Mouse (Mus musculus) inflammation-experienced regulatory T-cells (primary cell): ENCODE results near the gene Dpy30. TPM values are rescaled to one million over a fixed set of nuclear protein-coding genes. Genes with fewer than 3 reads are reported as not detected.

Source experiments
- polyA plus RNA-seq, 2 experiments: library from polyadenylated mRNA; unstranded; fragments of 100-300 nt; shearing (Covaris generic); gene quantifications; one replicate each; pipeline ENCODE4 v1.2.1; 2017

The Dpy30 gene
- 100 to 1,000 TPM; 101 to 131 TPM for polyA plus RNA-seq

DNA sequence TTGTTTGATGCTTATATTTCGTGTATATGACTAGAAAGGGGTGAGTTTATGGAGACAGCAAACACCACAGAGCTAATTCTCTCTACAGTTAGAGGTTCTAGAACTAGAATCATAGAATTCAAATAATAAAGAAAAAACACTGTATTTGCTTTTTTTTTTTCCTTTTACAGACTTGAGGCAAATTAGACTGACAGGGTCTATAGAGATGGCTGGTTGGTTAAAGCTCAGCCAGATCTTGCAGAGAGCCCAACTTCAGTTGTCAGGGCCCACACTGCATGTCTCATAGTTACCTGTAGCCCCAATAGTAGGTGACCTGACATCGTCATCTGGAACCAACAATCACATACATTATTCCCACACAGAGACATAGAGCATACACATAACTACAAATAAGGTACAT lies at the start of gene Dpy30:
TSS of gene Dpy30 (minus strand) at position 101 of the 400 bp plus-strand sequence.

GRCm38 (mm10) chr17:74338937-74339804 lies 15.4 kb upstream of the Dpy30 start, which contains the start of gene Spast:
TSS of gene Spast (plus strand) at chr17:74338987.

GRCm38 (mm10) chr17:74295026-74295970 lies 28.4 kb downstream of the Dpy30 start, which contains the start of gene Memo1:
TSS of gene Memo1 (minus strand) at chr17:74295521.

Other genes starting within 250 kb of the Dpy30 start
- 10 to 100 TPM; 41.7 to 45.0 TPM for gene Memo1, start 28.4 kb downstream of the Dpy30 start, polyA plus RNA-seq
- 10 to 100 TPM; 25.6 to 28.6 TPM for gene Spast, start 15.0 kb upstream of the Dpy30 start, polyA plus RNA-seq
- 10 to 100 TPM; 30.4 to 31.4 TPM for gene Slc30a6, start 71.7 kb upstream of the Dpy30 start, polyA plus RNA-seq
- under 1 TPM; 0.70 to 0.93 TPM for gene Nlrc4, start 135.2 kb upstream of the Dpy30 start, polyA plus RNA-seq
- 100 to 1,000 TPM; 102 to 103 TPM for gene Yipf4, start 165.5 kb upstream of the Dpy30 start, polyA plus RNA-seq
- gene Birc6, start 204.4 kb upstream of the Dpy30 start, polyA plus RNA-seq = 10 to 100 TPM; 55.5 to 65.4 TPM